Mouse (Mus musculus): ENCODE data around the gene Thsd7b. TPM values are rescaled to one million over a fixed set of nuclear protein-coding genes. Genes with fewer than 3 reads are reported as not detected.

Thsd7b gene
- not detected in 2 replicates for polyA plus RNA-seq (2012; ENCODE audit: insufficient read depth, insufficient read length, missing spikeins)

DNA sequence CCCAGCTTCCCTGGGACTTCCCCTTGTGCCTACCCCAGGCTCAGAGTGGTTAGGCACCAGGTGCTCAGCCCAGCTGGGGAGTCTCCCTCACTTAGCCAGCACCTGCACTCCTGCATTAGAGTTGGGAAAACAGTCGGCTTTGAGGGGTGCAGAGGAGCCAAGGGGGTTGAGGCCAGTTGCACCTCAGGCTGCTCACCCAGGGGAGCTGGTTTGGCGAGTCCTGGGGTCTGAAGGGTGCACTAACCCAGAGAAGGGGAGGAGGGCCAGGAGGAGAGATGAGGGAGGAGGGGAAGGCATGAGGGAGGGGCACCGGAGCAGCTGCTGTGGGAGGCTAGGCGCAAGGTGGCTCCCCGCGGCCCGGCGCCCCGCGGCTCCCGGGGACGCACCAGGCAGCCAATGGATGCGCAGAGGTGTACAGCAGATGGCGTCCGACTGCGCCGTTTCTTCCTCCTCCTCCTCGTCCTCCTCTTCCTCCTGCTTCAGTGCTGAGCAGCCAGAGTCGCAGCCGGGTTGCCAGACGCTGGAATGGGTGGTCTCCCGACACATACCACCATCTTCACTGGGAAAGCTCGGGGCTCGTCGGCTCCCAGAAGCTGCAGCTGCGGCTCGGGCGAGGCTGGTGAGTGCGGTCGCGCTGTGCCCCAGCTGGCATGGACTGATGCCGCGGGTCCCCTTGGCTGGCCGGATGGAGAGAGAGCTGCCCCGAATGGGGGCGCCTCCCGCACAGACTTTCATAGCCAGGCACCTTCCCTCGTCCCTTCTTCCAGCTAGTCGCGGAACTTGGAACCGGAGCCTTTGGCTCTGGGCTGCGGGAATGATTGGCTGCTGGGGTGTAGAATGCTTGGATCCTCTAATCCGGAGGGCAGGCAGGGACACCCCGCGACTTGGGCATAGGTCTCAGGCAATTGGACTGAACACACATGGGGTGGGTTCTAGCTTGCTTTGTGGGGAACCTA lies at the start of gene Thsd7b:
TSS of gene Thsd7b (plus strand) at position 321 of the 956 bp plus-strand sequence.
- Histone ChIP-seq H3K4me3 (ENCODE audit: insufficient read depth, low read length) (no peak within 1 kb of the TSS), H3K4me1 (ENCODE audit: control insufficient read depth, insufficient read depth, low read length) (no peaks in the 10 kb centered on the region), H3K27ac (ENCODE audit: insufficient read depth, low read depth, low read length) (no peak within 1 kb of the TSS)
- TF ChIP-seq POLR2A (IDR thresholded peaks at IDR 0.05; ENCODE audit: borderline replicate concordance, low read depth, low read length) (no peak), CTCF (IDR thresholded peaks at IDR 0.05; ENCODE audit: low read depth, low read length) (no peak)

DNA sequence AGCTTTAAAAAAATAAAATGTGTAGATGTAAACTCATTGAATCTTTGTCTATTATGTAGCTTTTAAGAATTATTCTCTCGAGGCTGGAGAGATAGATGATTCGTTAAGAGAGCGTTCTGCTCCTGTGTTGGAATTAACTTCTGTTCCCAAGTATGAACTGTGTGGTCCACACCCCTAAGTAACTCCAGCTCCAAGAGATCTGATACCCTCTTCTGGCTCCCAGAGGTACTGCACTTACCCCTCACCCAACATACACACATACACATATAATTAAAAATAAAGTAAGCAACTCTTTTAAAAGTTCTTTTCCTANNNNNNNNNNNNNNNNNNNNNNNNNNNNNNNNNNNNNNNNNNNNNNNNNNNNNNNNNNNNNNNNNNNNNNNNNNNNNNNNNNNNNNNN lies 28.8 kb upstream of the Thsd7b start:
- TF ChIP-seq CTCF (IDR thresholded peaks at IDR 0.05; ENCODE audit: low read depth, low read length) (no peak), POLR2A (IDR thresholded peaks at IDR 0.05; ENCODE audit: borderline replicate concordance, low read depth, low read length) (no peak)
- Histone ChIP-seq H3K27ac (ENCODE audit: insufficient read depth, low read depth, low read length) (no peak overlapping the region), H3K4me1 (ENCODE audit: control insufficient read depth, insufficient read depth, low read length) (no peaks in the 10 kb centered on the region), H3K4me3 (ENCODE audit: insufficient read depth, low read length) (no peak overlapping the region)

DNA sequence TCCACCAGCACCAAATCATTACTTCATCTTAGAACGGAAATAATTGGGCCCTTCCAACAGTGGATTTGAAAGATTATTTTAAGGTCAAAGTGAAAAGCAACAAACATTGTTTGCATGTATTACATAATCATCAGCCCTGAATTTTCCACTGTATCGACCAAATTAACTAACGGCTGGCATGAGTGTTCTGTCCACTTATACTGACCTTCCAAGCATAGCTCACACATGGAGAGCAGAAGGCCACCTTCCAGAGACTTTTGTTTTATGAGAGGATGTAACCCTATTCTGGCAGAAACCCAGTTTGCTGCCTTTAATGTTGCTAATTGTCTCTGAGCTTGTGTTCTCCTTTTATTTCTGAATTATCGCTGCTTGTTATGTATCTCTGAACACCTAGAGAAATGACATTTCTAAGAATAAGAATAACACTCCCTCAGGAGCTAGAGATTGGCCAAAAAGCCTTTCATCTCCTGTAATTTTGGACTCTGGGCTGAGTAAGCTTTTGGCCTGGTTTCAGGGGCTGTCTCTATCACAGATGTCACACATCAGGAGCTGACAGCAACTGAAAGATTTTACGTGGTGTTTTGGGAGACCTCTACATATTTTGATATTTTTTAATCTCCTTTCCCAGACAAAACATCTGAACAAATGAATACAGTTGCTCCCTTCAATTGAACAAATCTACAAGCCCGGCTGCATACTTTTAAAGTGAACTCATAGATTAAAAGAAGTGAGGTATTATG lies 22.2 kb upstream of the Thsd7b start:
- TF ChIP-seq POLR2A (IDR thresholded peaks at IDR 0.05; ENCODE audit: borderline replicate concordance, low read depth, low read length) (no peak), CTCF (IDR thresholded peaks at IDR 0.05; ENCODE audit: low read depth, low read length) (no peak)
- Histone ChIP-seq H3K4me1 (ENCODE audit: control insufficient read depth, insufficient read depth, low read length) (no peaks in the 10 kb centered on the region), H3K27ac (ENCODE audit: insufficient read depth, low read depth, low read length) (no peak overlapping the region), H3K4me3 (ENCODE audit: insufficient read depth, low read length) (no peak overlapping the region)

DNA sequence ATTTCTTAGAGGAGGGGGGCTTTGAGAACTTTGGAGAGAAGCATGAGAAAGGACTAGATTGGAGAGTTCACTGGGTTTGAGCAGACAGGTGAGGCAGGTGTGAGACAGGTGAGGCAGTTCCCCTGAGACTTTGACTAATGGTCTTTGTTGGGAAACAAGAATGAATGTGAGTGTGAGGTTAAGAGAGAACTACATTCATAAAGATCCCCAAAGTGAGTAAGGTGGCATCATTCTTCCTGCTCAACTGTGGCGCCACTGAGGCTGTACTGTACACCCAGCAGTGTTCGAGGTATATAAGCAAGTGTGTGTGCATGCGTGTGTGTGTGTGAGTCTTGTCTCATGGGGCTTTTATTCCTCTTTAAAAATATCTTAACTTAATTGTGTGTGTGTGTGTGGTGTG lies 6.4 kb upstream of the Thsd7b start:
- TF ChIP-seq POLR2A (IDR thresholded peaks at IDR 0.05; ENCODE audit: borderline replicate concordance, low read depth, low read length), result no peak
- TF ChIP-seq CTCF (IDR thresholded peaks at IDR 0.05; ENCODE audit: low read depth, low read length), result no peak
- H3K27ac ChIP-seq (ENCODE audit: insufficient read depth, low read depth, low read length), result no peak overlapping the region

DNA sequence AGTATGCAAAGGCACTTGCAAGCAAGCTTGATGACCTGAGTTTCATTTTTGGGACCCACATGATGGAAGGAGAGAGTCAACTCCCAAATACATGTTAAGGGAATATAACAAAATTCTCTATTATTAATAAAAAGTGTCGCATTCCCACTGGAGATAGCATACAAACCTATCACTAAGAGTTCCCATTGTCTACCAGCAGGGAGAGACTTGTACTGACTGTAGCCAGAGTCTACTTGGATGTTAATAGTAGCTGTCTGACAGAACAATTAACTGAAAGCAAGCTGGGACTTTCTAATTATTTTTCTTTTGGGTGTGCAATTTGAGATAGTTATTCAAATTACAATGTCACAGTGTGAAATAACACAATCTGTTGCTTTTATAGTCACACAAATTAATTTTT lies 31.1 kb downstream of the Thsd7b start:
- H3K4me3 ChIP-seq (ENCODE audit: insufficient read depth, low read length), result no peak overlapping the region
- no peaks in the 10 kb centered on the region for H3K4me1 ChIP-seq (ENCODE audit: control insufficient read depth, insufficient read depth, low read length)
- TF ChIP-seq POLR2A (IDR thresholded peaks at IDR 0.05; ENCODE audit: borderline replicate concordance, low read depth, low read length), result no peak
- no peak for TF ChIP-seq CTCF (IDR thresholded peaks at IDR 0.05; ENCODE audit: low read depth, low read length)
- no peak overlapping the region for H3K27ac ChIP-seq (ENCODE audit: insufficient read depth, low read depth, low read length)

More for the DNA sequence above, 6.4 kb upstream of the Thsd7b start:
- Histone ChIP-seq H3K4me3 (ENCODE audit: insufficient read depth, low read length) (no peak overlapping the region), H3K4me1 (ENCODE audit: control insufficient read depth, insufficient read depth, low read length) (no peaks in the 10 kb centered on the region)

DNA sequence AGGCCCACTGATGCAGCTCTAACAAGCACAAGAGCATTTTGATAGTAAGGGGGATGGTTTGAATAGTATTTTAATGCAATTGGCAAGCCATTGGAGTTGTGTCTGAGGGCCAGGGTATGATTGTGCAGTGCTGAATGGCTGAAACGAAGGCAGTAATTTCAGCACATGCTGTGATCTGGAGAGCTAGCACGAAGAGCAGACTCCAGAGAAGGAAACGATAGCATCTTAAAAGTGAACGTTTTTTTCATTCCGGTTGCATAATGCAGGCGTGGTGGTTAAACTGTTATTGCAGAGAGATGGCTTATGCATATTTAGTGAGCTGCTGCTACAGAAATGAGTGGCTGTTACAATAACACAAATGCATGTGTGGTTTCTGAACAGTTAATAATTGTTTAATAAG lies 51.3 kb downstream of the Thsd7b start:
- no peak for TF ChIP-seq CTCF (IDR thresholded peaks at IDR 0.05; ENCODE audit: low read depth, low read length)
- TF ChIP-seq POLR2A (IDR thresholded peaks at IDR 0.05; ENCODE audit: borderline replicate concordance, low read depth, low read length), result no peak
- Histone ChIP-seq H3K27ac (ENCODE audit: insufficient read depth, low read depth, low read length) (no peak overlapping the region), H3K4me1 (ENCODE audit: control insufficient read depth, insufficient read depth, low read length) (no peaks in the 10 kb centered on the region), H3K4me3 (ENCODE audit: insufficient read depth, low read length) (no peak overlapping the region)

DNA sequence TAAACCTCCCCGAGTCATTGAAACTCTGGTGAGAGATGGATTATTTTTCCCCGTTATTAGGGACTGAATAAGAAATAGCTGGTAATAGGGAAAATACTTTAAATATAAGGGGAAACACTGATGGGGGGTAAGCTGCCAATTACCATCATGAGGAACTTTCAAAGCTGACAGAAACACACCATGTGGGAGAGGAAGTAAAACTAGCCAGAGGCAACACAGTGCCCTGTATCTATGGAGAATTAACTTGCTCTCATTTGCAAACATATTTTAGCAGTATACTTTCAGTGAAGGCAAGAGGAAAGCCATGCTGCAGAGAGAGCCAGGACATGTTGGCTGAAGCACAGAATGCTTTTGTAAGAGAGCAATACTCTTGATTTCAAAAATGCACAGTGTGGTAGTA lies 51.7 kb downstream of the Thsd7b start:
- no peak overlapping the region for H3K27ac ChIP-seq (ENCODE audit: insufficient read depth, low read depth, low read length)
- no peaks in the 10 kb centered on the region for H3K4me1 ChIP-seq (ENCODE audit: control insufficient read depth, insufficient read depth, low read length)
- TF ChIP-seq POLR2A (IDR thresholded peaks at IDR 0.05; ENCODE audit: borderline replicate concordance, low read depth, low read length) (no peak), CTCF (IDR thresholded peaks at IDR 0.05; ENCODE audit: low read depth, low read length) (no peak)
- H3K4me3 ChIP-seq (ENCODE audit: insufficient read depth, low read length), result no peak overlapping the region

DNA sequence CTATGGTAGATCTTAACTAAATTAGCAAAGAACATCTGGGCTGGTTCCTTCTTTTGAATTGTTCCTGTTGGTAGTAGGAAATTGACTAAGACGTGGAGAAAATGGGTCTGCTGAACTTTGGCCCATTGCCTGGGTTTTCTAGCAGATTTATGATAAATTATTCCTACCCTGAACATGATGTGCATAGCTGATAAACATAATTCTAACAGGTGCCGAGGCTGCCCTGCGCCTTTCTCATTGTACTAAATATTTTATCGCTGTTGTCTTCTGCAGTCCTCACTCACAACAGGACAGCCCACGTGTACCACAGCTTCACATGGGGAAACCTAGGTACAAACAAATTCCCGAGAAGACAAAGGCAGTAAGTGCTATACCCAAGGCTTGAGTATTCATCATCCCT lies 83.5 kb downstream of the Thsd7b start:
- Histone ChIP-seq H3K27ac (ENCODE audit: insufficient read depth, low read depth, low read length) (no peak overlapping the region), H3K4me1 (ENCODE audit: control insufficient read depth, insufficient read depth, low read length) (no peaks in the 10 kb centered on the region), H3K4me3 (ENCODE audit: insufficient read depth, low read length) (no peak overlapping the region)
- TF ChIP-seq POLR2A (IDR thresholded peaks at IDR 0.05; ENCODE audit: borderline replicate concordance, low read depth, low read length) (no peak), CTCF (IDR thresholded peaks at IDR 0.05; ENCODE audit: low read depth, low read length) (no peak)

DNA sequence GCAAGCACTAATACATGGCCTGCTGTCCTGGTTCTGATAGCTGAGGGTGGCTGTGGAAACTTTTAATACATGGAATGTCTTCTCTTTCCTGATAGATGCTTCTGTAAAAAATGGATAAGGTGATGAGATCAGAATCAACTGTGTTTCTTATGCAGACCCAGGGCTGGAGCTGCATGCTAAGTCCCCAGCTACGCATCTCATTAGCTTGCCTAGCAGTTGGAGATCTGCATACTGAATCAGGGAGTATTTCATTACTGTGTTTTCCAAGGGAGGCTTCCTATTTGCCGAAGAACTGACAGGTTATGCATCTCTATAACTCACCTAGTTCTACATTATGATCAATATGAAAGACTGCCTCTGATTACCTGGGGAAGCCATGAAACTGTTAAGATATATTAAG lies 84.3 kb downstream of the Thsd7b start:
- H3K4me1 ChIP-seq (ENCODE audit: control insufficient read depth, insufficient read depth, low read length), result no peaks in the 10 kb centered on the region
- H3K4me3 ChIP-seq (ENCODE audit: insufficient read depth, low read length), result no peak overlapping the region
- TF ChIP-seq CTCF (IDR thresholded peaks at IDR 0.05; ENCODE audit: low read depth, low read length) (no peak), POLR2A (IDR thresholded peaks at IDR 0.05; ENCODE audit: borderline replicate concordance, low read depth, low read length) (no peak)
- H3K27ac ChIP-seq (ENCODE audit: insufficient read depth, low read depth, low read length), result no peak overlapping the region

DNA sequence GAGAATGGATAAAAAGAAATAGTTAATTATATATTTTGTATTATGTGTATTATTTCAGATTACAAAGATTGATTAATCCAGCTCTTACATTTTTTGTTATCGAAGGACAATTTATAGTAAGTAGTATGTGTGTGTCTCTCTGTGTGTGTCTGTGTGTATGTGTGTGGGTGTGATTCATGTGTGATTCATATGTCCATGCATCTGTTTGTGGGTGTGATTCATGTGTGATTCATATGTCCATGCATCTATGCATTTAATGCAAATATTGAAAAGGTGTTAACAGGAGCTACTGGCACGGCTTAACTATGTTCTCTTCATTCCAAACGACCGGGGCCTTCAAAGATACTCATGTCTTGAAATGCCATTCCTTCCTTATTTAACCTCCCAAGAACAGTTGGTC lies 90.3 kb downstream of the Thsd7b start:
- TF ChIP-seq POLR2A (IDR thresholded peaks at IDR 0.05; ENCODE audit: borderline replicate concordance, low read depth, low read length), result no peak
- TF ChIP-seq CTCF (IDR thresholded peaks at IDR 0.05; ENCODE audit: low read depth, low read length), result no peak
- no peaks in the 10 kb centered on the region for H3K4me1 ChIP-seq (ENCODE audit: control insufficient read depth, insufficient read depth, low read length)
- no peak overlapping the region for H3K4me3 ChIP-seq (ENCODE audit: insufficient read depth, low read length)
- H3K27ac ChIP-seq (ENCODE audit: insufficient read depth, low read depth, low read length), result no peak overlapping the region
